Mouse (Mus musculus): ENCODE data around the gene 4930544G11Rik.

- TF ChIP-seq CTCF (conservative IDR thresholded peaks at IDR 0.05; ENCODE audit: low read length) (no peak), NANOG (IDR thresholded peaks at IDR 0.05; ENCODE audit: borderline replicate concordance, low read length) (no peak)
These were observed 28.8 kb upstream of the 4930544G11Rik start for GRCm38 (mm10) chr6:65923501-65924084.

All from E14TG2a.4 (cell line).